Mouse (Mus musculus) ES-E14 (cell line): ENCODE measurements around the gene Slc35e4. TPM values are rescaled to one million over a fixed set of nuclear protein-coding genes. Genes with fewer than 3 reads are reported as not detected.
"Not testable (repeated sequence)": the region's sequence is repeated elsewhere in the genome, so short reads cannot be mapped to it uniquely, and the experiment has no call there.

Experiments used
- DNase-seq: peaks from one replicate; pipeline ENCODE4 v3.0.0-alpha.2; 2013; ENCODE audit warnings: low read depth, low spot score
- H3K27ac ChIP-seq: 2 replicates; pipeline ENCODE4 v1.5.1; 2012; ENCODE audit warnings: low read depth, mild to moderate bottlenecking, low read length, moderate library complexity, mixed read lengths; ENCODE audit not compliant: poor library complexity, insufficient read depth, severe bottlenecking
- H3K36me3 ChIP-seq: 2 replicates; pipeline ENCODE4 v1.6.1; 2012; ENCODE audit warnings: mild to moderate bottlenecking, low read length, moderate library complexity, mixed read lengths; ENCODE audit not compliant: control insufficient read depth, poor library complexity, insufficient read depth, severe bottlenecking
- H3K4me1 ChIP-seq, 2 experiments: fragments of 150-350 bp in 1 of 2; sonication (generic) in 1 of 2; 2 replicates each; pipeline ENCODE4 v1.6.1; 2012; ENCODE audit warnings: low read length in 2 of 2, mild to moderate bottlenecking in 1 of 2, mixed read lengths in 1 of 2; ENCODE audit not compliant: control insufficient read depth in 2 of 2, insufficient read depth in 2 of 2, poor library complexity in 1 of 2
- H3K4me3 ChIP-seq, 2 experiments: fragments of 150-350 bp in 1 of 2; sonication (generic) in 1 of 2; 2 replicates each; pipeline ENCODE4 v1.5.1; 2012; ENCODE audit warnings: low read length in 2 of 2, low read depth in 1 of 2, mild to moderate bottlenecking in 1 of 2, mixed read lengths in 1 of 2; ENCODE audit not compliant: insufficient read depth in 1 of 2, poor library complexity in 1 of 2, severe bottlenecking in 1 of 2
- H3K9ac ChIP-seq: 2 replicates; pipeline ENCODE4 v1.6.1; 2012; ENCODE audit warnings: low read depth, mild to moderate bottlenecking, low read length, mixed read lengths; ENCODE audit not compliant: poor library complexity, insufficient read depth, severe bottlenecking
- H3K9me3 ChIP-seq: fragments of 150-350 bp; sonication (generic); 2 replicates; pipeline ENCODE4 v1.6.1; 2012; ENCODE audit warnings: low read depth, mild to moderate bottlenecking, low read length; ENCODE audit not compliant: control insufficient read depth, insufficient read depth
- CHD2 ChIP-seq: IDR thresholded peaks from 2 replicates; pipeline ENCODE4 v1.6.1; 2014; ENCODE audit warnings: mild to moderate bottlenecking, low read depth, low read length, inconsistent platforms
- HCFC1 ChIP-seq: IDR thresholded peaks from 2 replicates; pipeline ENCODE4 v1.6.1; 2012; ENCODE audit warnings: low read length, inconsistent platforms, borderline replicate concordance; ENCODE audit not compliant: insufficient read depth
- MAFK ChIP-seq: IDR thresholded peaks from 2 replicates; pipeline ENCODE4 v1.6.1; 2014; ENCODE audit warnings: mild to moderate bottlenecking, low read depth, low read length, inconsistent platforms; ENCODE audit not compliant: insufficient read depth
- ZC3H11A ChIP-seq: IDR thresholded peaks from 2 replicates; pipeline ENCODE4 v1.6.1; 2012; ENCODE audit warnings: low read depth, mild to moderate bottlenecking, inconsistent platforms, low read length, borderline replicate concordance
- ZNF384 ChIP-seq: IDR thresholded peaks from 2 replicates; pipeline ENCODE4 v1.6.1; 2012; ENCODE audit warnings: low read depth, low read length, inconsistent platforms
- in situ Hi-C, 2 experiments: fragments of 600-800 bp; cut with MboI; formaldehyde crosslinking; loops; one replicate each; pipeline ENCODE4 v1.15.1; 2025; ENCODE audit warnings: low sequenced_read_pairs in 2 of 2, inconsistent platforms in 1 of 2; ENCODE audit not compliant: unreplicated experiment in 2 of 2
- total RNA-seq: library from RNA; depleted of rRNA; stranded (reverse); fragments of 300-350 nt; gene quantifications from 2 replicates; pipeline ENCODE4 v1.2.3, GENCODE M21; 2012

Slc35e4 gene
- total RNA-seq, 1 experiment = 18.2 TPM

DNA sequence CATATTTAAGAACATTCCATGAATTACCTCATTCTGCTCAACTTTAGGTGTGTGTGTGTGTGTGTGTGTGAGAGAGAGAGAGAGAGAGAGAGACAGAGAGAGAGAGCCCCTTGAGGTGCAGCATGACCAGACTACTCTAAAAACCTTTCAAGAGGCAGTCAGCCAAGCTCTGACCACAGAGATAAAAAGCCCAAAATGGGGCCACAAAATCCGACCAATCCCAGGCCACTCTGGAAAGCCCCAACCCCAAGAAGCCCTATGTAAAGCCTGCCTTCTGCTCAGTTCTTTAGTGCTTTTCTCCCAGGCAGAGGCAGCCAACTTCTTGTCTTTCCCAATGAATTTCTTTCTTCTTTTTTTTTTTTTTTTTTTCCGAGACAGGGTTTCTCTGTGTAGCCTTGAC lies 46.4 kb upstream of the Slc35e4 start:
- TF ChIP-seq ZNF384 (no peak), HCFC1 (no peak), MAFK (no peak), CHD2 (no peak), ZC3H11A (no peak)
- Histone ChIP-seq H3K4me1 (peaks cover 6 to 12% of the 10 kb centered on the region in 2 experiments), H3K4me3 (no peak overlapping the region), H3K36me3 (no peaks in the 10 kb centered on the region), H3K9ac (no peak overlapping the region; the same call in 1 of the 2 replicates), H3K27ac (no peak overlapping the region), H3K9me3 (no peaks in the 10 kb centered on the region)
- in situ Hi-C loops = no loop called here
- no peak for DNase-seq

DNA sequence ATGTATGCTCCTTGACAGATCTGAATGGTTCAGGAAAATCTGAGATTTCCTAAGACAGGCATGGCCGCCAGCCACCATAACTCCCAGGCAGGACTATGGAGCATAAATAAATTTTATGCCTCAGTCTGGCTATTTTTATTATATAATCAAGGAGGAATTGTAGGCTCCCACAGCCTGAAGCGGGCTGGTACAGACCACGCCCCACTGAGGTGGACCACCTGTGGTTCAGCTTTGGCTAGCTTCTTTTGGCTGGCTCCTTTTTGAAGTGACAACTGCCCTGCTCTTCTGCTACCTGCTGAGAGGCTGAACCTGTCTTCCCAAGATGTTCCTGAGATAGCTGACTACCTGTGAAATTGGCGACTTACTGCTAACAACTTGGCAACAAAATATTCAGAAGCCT lies 40.9 kb upstream of the Slc35e4 start:
- H3K9me3 ChIP-seq, in situ Hi-C loops, H3K36me3 ChIP-seq, H3K4me1 ChIP-seq: not testable (repeated sequence)
- H3K27ac ChIP-seq = peak overlapping the region; percentile 90; the same call in 1 of the 2 replicates
- peak overlapping the region; percentile 4 to 46; a peak in 2 of 4 replicates for H3K4me3 ChIP-seq
- H3K9ac ChIP-seq = 0 out of 2 replicates have a peak overlapping the region, but pooled peaks have one; percentile 5
- DNase-seq = peak; percentile 68

- in situ Hi-C loops, H3K36me3 ChIP-seq, H3K9me3 ChIP-seq, H3K4me1 ChIP-seq, DNase-seq: not testable (repeated sequence)
- Histone ChIP-seq H3K4me3 (peak overlapping the region; percentile 4 to 46; a peak in 2 of 4 replicates), H3K27ac (peak overlapping the region; percentile 90; the same call in 1 of the 2 replicates), H3K9ac (0 out of 2 replicates have a peak overlapping the region, but pooled peaks have one; percentile 5)
Observed at GRCm38 (mm10) chr11:3954876-3955275, 40.4 kb upstream of the Slc35e4 start.

DNA sequence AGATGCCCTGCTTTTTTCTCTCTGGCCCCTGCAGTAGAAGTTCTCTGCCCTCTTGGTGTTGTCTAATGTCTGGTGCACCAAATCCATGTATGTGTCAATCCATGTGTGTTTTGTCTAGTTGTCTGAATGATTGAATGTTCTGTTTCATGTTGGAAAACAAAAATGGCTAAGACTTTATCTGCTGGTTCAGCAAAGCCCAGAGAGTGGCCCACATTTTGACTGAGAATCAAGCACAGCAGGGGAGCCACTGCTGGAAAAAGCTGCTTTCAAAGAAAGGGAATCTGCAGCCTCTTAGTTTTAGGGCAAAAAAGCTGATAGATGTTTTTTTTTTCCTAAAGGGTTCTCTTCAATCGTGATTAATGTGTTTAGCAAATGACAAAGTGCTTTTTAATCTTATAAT lies 31.9 kb upstream of the Slc35e4 start:
- DNase-seq = no peak
- Histone ChIP-seq H3K27ac (no peak overlapping the region; the same call in 1 of the 2 replicates), H3K36me3 (no peaks in the 10 kb centered on the region), H3K9ac (no peak overlapping the region), H3K4me1 (peaks cover 3 to 5% of the 10 kb centered on the region in 2 experiments; a peak in 2 of 4 replicates), H3K4me3 (no peak overlapping the region; a peak in 1 of 4 replicates), H3K9me3 (no peaks in the 10 kb centered on the region)
- in situ Hi-C loops = no loop called here
- no peak for TF ChIP-seq ZNF384
- TF ChIP-seq MAFK = peak; percentile 77

GRCm38 (mm10) chr11:3941371-3941770 lies 26.9 kb upstream of the Slc35e4 start:
- Histone ChIP-seq H3K36me3 (no peaks in the 10 kb centered on the region), H3K4me1 (peaks cover 2 to 8% of the 10 kb centered on the region in 2 experiments; a peak in 2 of 4 replicates), H3K4me3 (no peak overlapping the region), H3K9me3 (no peaks in the 10 kb centered on the region), H3K9ac (no peak overlapping the region), H3K27ac (no peak overlapping the region)
- in situ Hi-C loops = no loop called here
- DNase-seq = no peak
- TF ChIP-seq ZC3H11A (no peak), ZNF384 (no peak), MAFK (no peak), CHD2 (no peak), HCFC1 (no peak)
